Mouse (Mus musculus) spleen, adult 10 weeks (tissue): ENCODE results near the gene Degs1. TPM values are rescaled to one million over a fixed set of nuclear protein-coding genes. Genes with fewer than 3 reads are reported as not detected.

Source experiments
- polyA plus RNA-seq: library from polyadenylated mRNA; stranded (reverse); fragments of 350-450 nt; fragmentation: Illumina TruSeq; extraction: RNeasy Lipid Tissue Mini Kit (QIAGEN cat#74804); gene quantifications from one replicate; pipeline ENCODE4 v1.2.3, GENCODE M21; 2015; ENCODE audit warnings: low replicate concordance; ENCODE audit not compliant: insufficient read depth

The Degs1 gene
- 122 TPM for polyA plus RNA-seq

DNA sequence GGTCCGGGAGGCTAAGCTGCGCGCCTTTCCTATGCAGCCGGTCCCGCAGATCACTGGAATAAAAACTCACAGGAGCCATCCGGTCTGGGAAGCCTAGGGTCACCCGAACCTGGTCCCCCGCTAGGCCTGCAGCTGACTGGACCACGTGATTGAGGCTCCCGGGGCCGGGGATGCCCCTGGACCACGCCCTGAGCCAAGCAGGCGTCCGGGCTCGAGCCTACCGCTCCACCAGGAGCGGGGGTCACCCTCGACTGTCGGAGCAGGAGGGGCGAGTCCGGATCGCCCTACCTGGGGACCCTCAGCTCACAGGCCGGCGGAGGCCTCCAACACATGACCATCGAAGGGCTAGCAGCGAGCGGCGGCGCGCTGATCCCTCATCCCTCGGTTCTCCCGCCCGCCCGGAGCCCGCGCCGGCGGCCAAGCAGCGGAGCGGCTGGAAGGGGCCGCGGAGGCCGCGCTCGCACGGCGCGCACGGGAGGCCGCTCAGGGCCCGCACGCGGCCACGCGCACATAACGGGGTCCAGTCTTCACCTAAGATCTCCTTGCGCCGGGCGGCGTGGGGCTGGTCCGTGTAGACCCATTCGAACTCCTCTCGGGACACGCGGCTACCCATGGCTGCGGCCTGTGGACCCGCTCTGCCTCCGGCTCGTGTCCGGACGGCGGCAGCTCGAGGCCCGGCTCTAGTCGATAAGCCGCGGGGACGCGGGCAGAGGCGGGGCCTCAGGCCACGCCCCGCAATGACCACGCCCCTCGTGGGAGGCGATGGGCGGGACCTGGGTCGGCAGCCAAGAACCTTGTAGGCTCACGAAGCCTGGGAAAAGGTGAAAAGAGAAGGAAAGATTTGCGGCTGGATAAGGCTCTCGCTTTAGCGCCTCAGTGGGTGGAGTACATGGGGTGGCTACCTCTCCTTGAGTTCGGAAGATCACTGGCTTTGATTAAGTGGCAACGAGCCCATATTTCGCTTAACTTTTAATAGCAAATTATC, at the start of gene Degs1:
Gene Degs1 (minus strand): TSS at position 714 of the 985 bp plus-strand sequence.

Other genes starting within 250 kb of the Degs1 start
- gene Srp9, start 158.1 kb downstream of the Degs1 start, polyA plus RNA-seq: 127 TPM
- gene Vmn1r1, start 118.3 kb downstream of the Degs1 start, polyA plus RNA-seq: not detected
- 25.4 TPM for gene Fbxo28, start 58.8 kb upstream of the Degs1 start, polyA plus RNA-seq
- 12.5 TPM for gene Trp53bp2, start 126.4 kb upstream of the Degs1 start, polyA plus RNA-seq
- gene Capn2, start 234.8 kb upstream of the Degs1 start, polyA plus RNA-seq: 48.8 TPM